Mouse (Mus musculus): ENCODE results near the gene Kcnn1.

DNA sequence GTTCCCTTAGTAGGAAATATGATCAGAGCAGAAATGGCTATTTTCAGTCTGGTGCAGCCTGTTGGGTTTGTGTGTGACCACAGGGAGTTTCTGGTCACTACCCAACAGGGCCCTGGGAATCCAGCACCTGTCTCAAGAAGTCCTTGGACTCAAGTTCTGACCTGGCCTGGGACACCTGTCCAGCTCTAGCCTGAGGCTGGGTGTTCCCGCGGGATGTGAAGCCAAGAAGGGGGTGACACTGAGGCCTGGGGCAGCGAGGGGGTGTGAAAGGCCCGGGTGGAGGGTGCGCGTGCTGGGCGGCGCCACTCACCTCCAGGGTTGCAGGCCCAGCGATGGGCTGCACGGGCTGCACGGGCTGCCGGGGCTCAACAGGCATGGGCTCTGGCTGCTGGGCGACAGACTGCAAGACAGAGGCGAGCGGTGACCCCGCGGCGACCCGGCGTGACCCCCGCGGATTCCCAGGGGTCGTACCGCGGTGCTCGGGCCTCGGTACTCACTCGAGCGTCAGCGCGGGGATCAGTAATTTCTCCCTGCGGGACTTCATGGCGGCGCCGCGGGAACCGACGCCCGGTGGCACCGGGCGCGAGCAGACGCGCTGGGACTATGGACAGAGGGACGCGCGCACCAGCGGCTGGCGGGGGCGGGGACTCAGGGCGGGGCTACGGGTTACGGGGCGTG is 66.5 kb downstream of the Kcnn1 start:
- TF ChIP-seq CTCF (IDR thresholded peaks at IDR 0.05; ENCODE audit: borderline replicate concordance, control insufficient read depth, extremely low read depth, insufficient read depth, low read length, poor library complexity) (no peak), POLR2A (IDR thresholded peaks at IDR 0.05; ENCODE audit: control insufficient read depth, extremely low read depth, insufficient read depth, low read length, poor library complexity) (no peak)

All from thymus, adult 2 months (tissue).